Mouse (Mus musculus) inflammation-experienced regulatory T-cells, adult 6 months (primary cell): ENCODE measurements around the gene Ndufaf4. TPM values are rescaled to one million over a fixed set of nuclear protein-coding genes. Genes with fewer than 3 reads are reported as not detected.
"Not testable (repeated sequence)": the region's sequence is repeated elsewhere in the genome, so short reads cannot be mapped to it uniquely, and the experiment has no call there.

ENCODE experiments used
- ATAC-seq: one replicate; pipeline ENCODE4 v1.8.0; 2017
- polyA plus RNA-seq, 3 experiments: library from polyadenylated mRNA; unstranded; fragments of 100-300 nt; shearing (Covaris generic); gene quantifications; one replicate each; pipeline ENCODE4 v1.2.1; 2017

Ndufaf4 gene
- 10 to 100 TPM; 25.0 to 33.1 (median 31.6) TPM for polyA plus RNA-seq

- peak; percentile 90 for ATAC-seq
Observed at GRCm38 (mm10) chr4:24897851-24898515, at the start of gene Ndufaf4. Gene Ndufaf4, plus strand, starts transcription at chr4:24898083.

- ATAC-seq, result no peak
Observed at GRCm38 (mm10) chr4:24850401-24851325, 47.2 kb upstream of the Ndufaf4 start, which contains the start of gene Klhl32. Gene Klhl32, minus strand, starts transcription at chr4:24851124.

DNA sequence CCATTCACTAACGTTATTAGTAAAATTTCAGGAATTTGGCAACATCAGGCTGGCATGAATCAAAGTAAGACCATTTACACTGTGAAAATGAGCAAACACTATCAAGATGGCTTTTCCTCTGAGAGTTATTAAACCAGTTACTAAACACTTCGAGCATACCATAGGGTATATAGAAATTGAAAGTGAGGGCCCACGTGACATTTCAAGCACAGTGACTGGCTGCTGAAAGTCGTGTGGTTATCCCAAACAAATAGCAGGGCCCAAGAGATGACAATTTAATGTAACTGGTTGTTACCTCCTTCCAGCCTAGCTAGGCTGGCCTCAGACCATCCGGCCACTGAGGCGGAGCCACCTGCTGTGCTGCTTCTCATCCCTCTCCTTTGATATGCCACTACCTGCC lies 32.2 kb upstream of the Ndufaf4 start:
- ATAC-seq, result no peak

DNA sequence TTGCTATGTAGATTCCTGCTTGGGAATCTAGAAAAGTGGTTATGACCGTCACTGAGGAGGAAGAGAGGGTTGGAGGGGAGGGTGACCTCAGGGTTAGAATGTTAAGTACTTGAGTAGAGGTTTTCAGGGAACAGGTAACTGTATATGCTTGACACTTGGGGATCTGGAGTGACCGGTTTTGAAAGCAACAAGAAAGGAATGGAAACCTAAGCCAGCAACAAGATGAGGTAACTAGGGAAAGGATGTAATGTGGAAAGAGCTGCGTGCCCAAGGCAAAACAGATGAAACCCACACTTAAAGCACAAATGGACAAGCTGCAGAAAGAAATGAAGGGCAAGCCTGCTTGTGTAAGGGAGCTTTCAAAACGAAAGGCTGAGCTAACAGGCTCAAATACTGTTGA lies 28.7 kb upstream of the Ndufaf4 start:
- ATAC-seq, result no peak

GRCm38 (mm10) chr4:24889386-24889785 lies 8.5 kb upstream of the Ndufaf4 start:
- not testable (repeated sequence) for ATAC-seq

GRCm38 (mm10) chr4:24892293-24892692 lies 5.6 kb upstream of the Ndufaf4 start:
- ATAC-seq, result not testable (repeated sequence)

DNA sequence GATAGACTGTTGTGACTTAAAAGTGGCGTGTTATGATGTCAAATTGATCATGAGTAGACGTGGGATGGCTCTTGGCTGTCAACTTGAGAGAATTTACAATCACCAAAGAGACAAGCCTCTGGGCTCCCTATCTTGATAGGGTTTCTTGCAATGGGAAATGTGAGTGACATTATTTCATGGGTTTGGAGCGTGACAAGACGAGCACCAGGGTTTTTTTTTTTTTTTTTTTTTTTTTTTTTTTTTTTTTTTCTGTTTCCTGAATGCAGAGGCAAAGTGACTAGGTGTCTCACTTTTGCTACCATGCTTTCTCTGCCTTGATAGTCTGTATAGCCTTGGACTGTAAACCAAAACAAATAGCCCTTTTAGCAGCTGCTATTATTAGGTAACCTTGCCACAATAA lies 3.3 kb upstream of the Ndufaf4 start:
- ATAC-seq, result no peak

DNA sequence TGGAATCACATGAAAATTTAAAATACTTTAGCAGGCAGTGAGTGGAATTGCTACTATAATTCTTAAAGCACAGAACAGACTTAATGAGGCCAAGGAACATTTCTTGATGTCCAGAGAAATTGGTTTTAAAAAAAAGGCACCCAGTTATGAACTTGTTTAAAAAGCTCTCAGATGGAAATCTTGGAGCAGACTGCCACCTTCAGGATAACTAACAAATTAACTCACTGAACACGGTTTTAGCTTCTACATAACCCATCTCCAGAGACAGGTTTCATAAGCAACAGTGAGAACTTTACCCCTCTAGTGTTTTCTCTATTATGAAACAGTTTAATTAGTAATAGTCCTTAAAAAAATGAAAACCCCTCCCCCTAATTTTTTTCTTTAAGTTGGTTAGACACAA lies 1.1 kb upstream of the Ndufaf4 start:
- ATAC-seq, result no peak

GRCm38 (mm10) chr4:24897351-24897750 lies 532 bp upstream of the Ndufaf4 start:
- peak; percentile 4 for ATAC-seq

- no peak for ATAC-seq
Observed at GRCm38 (mm10) chr4:24898636-24899035, 753 bp downstream of the Ndufaf4 start.

- no peak for ATAC-seq
Observed at GRCm38 (mm10) chr4:24899146-24899545, 1.3 kb downstream of the Ndufaf4 start.

- no peak for ATAC-seq
Observed at GRCm38 (mm10) chr4:24907745-24908144, 9.9 kb downstream of the Ndufaf4 start.

DNA sequence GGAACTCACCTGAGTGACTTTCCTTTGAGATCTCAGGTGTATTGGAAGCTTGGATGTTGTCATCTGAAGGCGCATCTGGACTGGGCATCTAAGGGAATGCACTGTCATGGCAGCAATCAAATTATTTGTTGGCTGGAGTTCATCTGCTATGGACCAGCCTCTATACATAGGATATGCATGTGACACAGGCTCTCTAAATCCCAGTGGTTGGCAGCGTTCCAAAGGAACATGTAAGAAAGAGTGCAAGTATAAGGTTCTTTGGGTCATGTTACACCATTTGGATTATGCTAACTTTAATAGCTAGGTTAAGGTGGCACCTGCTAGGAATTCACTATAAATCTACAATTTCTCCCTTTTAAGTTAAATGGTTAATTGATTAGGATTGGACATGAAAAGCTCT lies 17.7 kb downstream of the Ndufaf4 start:
- no peak for ATAC-seq

- ATAC-seq, result no peak
Observed at GRCm38 (mm10) chr4:24920006-24920577, 22.2 kb downstream of the Ndufaf4 start.

GRCm38 (mm10) chr4:24924726-24925125 lies 26.8 kb downstream of the Ndufaf4 start:
- no peak for ATAC-seq

- no peak for ATAC-seq
Observed at GRCm38 (mm10) chr4:24928260-24928780, 30.4 kb downstream of the Ndufaf4 start.

- ATAC-seq, result no peak
Observed at GRCm38 (mm10) chr4:24928926-24929325, 31.0 kb downstream of the Ndufaf4 start.

DNA sequence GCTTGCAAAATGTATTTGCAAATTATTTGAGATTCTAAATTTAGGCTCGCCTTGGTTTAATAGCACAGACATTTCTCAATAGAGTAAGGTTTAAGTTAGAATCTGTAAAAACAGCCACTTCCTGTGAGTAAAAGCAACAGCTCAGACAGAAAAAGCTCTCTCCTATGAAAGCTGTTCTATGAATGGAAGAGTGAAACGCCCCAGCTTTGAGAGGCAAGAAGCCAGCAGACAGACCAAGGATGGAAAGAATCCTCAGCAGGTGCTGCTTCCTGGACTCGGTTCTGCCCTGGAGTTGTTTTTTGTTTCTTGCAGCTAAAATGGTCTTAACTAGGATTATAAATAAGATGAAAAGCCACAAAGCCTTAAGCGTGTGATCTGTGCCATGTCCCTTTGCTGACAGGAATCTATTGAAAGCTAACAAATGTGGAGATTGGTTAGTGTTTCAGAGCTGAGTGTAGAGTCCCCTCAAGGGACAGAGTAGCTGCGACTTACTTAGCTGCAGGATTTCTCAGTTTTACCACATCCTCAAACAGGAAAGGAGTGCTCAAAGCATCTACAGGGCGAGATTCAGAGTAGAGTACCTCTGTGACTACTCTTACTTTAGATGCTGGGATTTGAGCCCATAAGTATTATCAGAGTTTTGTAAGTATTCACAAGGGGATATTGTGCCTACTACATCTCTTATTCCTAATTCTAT lies 45.0 kb downstream of the Ndufaf4 start:
- ATAC-seq, result peak; percentile 82
